Mouse (Mus musculus) layer of hippocampus, adult 2 months (tissue): ENCODE results near the gene Nmu. TPM values are rescaled to one million over a fixed set of nuclear protein-coding genes. Genes with fewer than 3 reads are reported as not detected.

Experiments used
- DNase-seq, 2 experiments: peaks; one replicate each; pipeline ENCODE4 v3.0.0; 2022; ENCODE audit warnings: low spot score in 2 of 2
- H3K27ac ChIP-seq: fragments of 200-600 bp; 2 replicates; pipeline ENCODE4 v1.8.1; 2022
- H3K4me3 ChIP-seq: fragments of 200-600 bp; 2 replicates; pipeline ENCODE4 v1.8.1; 2022; ENCODE audit warnings: mild to moderate bottlenecking
- CTCF ChIP-seq: fragments of 200-600 bp; conservative IDR thresholded peaks from 2 replicates; pipeline ENCODE4 v1.8.1; 2022; ENCODE audit warnings: antibody characterized with exemption, mild to moderate bottlenecking, moderate library complexity
- total RNA-seq, 2 experiments: library from RNA; stranded (reverse); gene quantifications; 2 replicates each; pipeline ENCODE4 v1.2.3; 2021

The Nmu gene
- total RNA-seq, 2 experiments from 2014 or later, result not detected

DNA sequence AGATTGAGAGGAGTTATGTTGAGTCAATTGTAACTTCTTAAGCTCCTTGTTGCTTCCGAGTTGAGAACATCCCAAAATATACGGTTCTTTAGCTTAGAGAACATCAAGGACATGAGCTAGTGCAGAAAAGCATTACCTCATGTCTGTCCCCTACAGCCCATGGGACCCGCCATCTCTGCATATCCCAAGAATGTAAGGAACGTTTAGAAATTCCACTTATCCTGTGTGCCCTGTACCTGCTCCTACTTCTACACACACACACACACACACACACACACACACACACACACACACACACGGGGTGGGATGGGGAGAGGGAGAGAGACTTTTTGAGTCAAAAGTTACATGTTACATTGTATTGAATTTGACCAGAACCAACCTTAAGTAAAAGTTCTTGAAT lies 12.1 kb downstream of the Nmu start:
- no peak for DNase-seq
- no peak for TF ChIP-seq CTCF
- no peak overlapping the region for H3K4me3 ChIP-seq
- no peak overlapping the region for H3K27ac ChIP-seq

- no peak for TF ChIP-seq CTCF
- peak in 1 of 2 experiments; percentile 21 for DNase-seq
- Histone ChIP-seq H3K27ac (no peak overlapping the region), H3K4me3 (no peak overlapping the region)
Measured at GRCm38 (mm10) chr5:76346137-76346536, 17.5 kb downstream of the Nmu start.

GRCm38 (mm10) chr5:76340931-76341330 lies 22.7 kb downstream of the Nmu start:
- DNase-seq, result no peak
- no peak overlapping the region for H3K4me3 ChIP-seq
- TF ChIP-seq CTCF, result no peak
- no peak overlapping the region for H3K27ac ChIP-seq

DNA sequence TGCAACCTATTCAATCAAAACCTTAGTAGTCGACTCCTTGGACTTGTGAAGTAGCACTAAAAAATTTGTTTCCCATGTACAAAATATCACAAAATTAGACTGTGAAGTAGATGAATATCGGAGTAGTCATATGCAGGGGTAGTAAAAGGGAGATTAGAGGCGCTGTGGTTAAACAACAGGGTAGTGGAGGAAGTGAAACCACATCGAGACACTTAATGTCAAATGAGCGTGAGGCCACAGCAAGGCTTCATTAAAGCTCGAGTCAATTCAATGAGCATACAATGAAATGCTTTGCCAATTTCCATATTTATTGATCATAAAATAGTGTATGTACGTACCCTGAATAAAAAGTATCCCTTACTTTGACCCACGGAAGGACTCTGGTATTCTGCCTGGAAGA lies 26.5 kb downstream of the Nmu start:
- no peak overlapping the region for H3K27ac ChIP-seq
- TF ChIP-seq CTCF, result no peak
- H3K4me3 ChIP-seq, result no peak overlapping the region
- no peak for DNase-seq

DNA sequence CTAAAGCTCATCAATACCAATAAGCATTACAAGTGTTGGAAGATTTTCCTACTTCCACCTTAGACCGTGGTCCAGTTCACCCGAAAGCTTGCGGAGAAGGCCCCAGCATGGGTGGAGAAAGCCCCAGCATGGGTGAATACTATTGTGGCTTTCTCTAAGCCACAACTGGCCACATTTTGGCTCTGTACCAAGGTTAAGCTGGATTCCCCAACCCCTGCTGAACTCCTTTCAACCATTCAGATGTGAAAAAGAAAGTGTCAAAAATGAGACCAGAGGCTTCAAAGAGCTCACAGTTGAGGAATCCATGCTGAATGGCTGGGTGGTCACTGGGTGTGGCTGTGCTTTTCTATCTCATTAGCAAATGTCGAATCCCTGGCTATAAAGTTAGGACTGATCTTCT lies 29.8 kb downstream of the Nmu start:
- DNase-seq, result no peak
- no peak overlapping the region for H3K27ac ChIP-seq
- no peak for TF ChIP-seq CTCF
- H3K4me3 ChIP-seq, result no peak overlapping the region

DNA sequence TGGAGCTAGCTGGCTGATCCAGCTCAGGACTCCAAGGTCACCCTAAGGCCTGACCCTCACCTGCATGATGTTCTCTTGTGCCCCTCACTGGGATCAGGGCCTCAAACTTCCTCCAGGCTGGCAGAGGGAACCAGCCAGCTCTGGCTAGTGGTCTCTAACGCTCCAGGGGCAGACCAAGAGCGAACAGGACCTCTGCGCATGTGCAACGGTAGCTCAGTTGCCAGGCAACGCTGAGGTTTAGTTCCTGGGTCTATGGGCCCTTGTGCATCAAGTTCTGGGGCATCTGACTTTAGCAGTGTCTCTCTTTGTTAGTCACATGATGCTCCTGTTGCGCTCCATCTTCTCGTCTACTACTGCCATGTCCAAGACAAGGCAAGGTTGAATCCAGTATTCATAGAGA lies 32.6 kb downstream of the Nmu start, which contains the start of gene Pdcl2:
Gene Pdcl2 (minus strand): TSS at position 204 of the 400 bp plus-strand sequence.
- H3K27ac ChIP-seq, result no peak within 1 kb of the TSS
- no peak within 1 kb of the TSS for H3K4me3 ChIP-seq
- TF ChIP-seq CTCF, result no peak
- no peak for DNase-seq

DNA sequence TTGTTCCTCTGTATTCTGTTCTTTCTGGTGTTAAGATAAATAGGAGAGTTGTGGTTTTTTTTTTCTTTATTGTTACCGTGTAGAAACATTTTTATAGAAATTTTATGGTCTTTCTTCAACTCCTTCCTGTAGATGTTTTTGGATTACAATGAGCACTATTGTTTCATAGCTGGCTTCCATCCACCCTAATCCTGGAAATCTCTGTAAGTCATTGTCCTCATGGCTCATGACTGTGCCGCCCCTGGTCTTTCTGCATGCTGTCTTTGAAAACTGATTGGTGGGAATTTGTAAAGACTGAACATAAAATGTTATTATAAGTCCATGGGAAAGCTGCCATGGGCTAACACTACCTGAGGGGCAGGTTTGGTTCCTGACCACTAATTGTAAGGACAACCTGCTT lies 36.3 kb downstream of the Nmu start:
- TF ChIP-seq CTCF, result no peak

DNA sequence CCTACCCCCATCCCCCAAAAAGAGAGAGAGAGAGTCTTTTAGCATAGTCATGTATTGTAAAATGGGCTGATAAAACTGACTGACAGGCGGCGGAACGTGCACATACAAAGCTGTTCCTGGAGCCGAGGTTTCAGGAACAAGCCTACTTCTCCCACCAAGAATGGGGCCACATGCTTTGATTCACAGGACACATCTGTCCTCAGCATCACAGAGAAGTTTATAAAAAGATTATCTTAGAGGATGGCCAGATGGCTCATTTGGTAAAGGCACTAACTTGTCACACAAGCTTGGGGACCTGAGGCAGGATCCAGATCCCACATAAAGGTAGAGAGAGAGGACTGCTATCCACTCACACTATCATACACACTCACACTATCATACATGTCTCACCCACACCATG lies 38.5 kb downstream of the Nmu start:
- no peak for DNase-seq
- Histone ChIP-seq H3K27ac (no peak overlapping the region), H3K4me3 (no peak overlapping the region)
- TF ChIP-seq CTCF, result no peak

More for the DNA sequence above, 36.3 kb downstream of the Nmu start:
- peak overlapping the region; percentile 48 for H3K27ac ChIP-seq
- H3K4me3 ChIP-seq, result peak overlapping the region; percentile 5; the same call in 1 of the 2 replicates
- no peak for DNase-seq

DNA sequence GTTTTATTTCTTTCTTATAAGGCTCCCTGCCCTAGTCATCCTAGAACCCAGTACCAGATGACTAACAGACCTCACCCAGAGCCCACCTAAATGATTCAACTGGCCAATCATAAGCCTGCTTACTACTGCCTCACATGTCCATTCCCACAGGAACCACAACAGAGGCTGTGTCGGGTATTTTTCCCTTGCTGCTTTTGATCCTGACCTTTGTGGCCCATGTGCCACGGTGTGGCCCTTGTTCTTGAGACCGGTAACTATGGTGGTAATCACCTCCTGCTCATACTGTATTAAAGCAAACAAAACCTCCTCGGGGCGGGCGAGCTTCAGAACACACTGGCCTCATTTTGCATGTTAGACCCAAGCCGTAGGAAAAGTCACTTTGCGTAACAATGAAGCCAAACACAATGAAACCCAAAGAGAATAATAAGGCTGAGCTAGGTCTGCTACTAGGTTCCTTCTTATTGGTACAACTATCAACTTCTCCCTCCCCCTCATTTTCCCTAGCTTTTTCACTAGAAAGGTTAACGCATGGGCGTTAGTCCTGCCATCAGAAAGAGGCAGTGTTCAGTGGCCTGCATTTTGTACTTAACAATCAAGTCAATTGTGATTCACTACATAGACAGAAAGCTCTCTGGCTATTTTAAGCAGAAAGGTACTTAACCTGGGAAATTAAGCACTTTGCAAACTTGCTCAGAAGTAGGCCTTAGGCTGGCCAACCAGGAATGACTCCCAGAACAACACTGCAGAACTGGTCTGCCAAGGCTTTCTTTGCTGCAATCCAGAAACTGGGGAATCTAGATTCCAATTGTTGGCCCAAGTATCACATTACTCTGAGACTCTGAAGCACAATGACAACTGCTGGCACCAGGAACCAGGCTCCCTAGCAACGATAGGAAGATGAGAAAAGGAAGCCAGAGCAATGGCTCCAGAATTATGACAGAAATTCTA lies 42.1 kb downstream of the Nmu start:
- Histone ChIP-seq H3K27ac (peak overlapping the region; percentile 28; the same call in 1 of the 2 replicates), H3K4me3 (no peak overlapping the region)
- no peak for DNase-seq
- no peak for TF ChIP-seq CTCF

DNA sequence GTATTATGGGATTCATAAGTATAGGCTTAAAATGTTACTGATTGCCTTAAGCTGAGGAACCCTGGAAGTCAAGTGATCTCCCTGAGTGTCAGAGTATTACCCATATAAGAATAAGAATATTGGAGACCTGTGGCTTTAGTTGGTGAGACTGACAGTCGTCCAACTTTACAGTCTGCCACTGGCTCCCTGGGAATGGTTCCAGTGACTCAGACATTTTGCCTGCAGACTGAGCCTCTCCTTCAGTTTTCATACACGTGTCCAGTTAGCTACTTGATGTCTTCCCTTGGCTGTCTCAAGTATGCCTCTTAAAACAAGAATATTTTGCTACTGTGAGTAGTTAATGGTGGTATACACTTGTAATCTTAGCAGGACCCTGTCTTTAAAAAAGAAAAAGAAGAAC lies 55.4 kb downstream of the Nmu start:
- no peak overlapping the region for H3K4me3 ChIP-seq
- no peak for DNase-seq
- TF ChIP-seq CTCF, result no peak
- no peak overlapping the region for H3K27ac ChIP-seq

- DNase-seq, result no peak
- Histone ChIP-seq H3K27ac (no peak overlapping the region), H3K4me3 (no peak overlapping the region)
- no peak for TF ChIP-seq CTCF
Measured at GRCm38 (mm10) chr5:76306261-76306660, 57.3 kb downstream of the Nmu start.

DNA sequence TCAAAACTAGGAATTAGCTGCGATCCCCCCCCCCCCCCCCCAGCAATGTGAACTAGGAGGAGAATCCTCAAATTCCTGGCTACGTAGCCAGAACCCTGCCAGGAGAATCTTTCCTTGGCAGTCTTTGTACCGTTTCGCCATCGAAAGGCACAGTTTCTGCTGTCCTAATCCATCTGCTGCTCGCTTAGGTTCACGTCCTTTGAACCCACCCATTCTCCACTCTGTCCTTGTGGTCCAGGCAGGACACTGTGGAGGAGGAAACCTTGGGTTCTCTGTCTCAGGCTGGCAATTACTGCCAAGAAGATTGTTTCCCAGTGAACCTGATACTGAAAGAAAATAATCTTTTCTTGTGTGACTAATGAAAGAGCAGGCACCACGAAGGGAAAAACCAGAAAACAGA lies 58.0 kb downstream of the Nmu start:
- TF ChIP-seq CTCF, result no peak
- no peak overlapping the region for H3K27ac ChIP-seq
- H3K4me3 ChIP-seq, result peak overlapping the region; percentile 79
- no peak for DNase-seq

GRCm38 (mm10) chr5:76304452-76305341 lies 58.9 kb downstream of the Nmu start, which contains the start of gene Clock:
Gene Clock, minus strand, starts transcription at chr5:76304792.
- peak within 1 kb of the TSS; percentile 97 for H3K27ac ChIP-seq
- DNase-seq, result peak; percentile 88 to 93
- H3K4me3 ChIP-seq, result peak within 1 kb of the TSS; percentile 79
- no peak; the same call in none of the 2 replicates for TF ChIP-seq CTCF
